Mouse (Mus musculus): ENCODE measurements around the gene Gm49352. TPM values are rescaled to one million over a fixed set of nuclear protein-coding genes. Genes with fewer than 3 reads are reported as not detected.

The Gm49352 gene
- not detected in 2 replicates for polyA plus RNA-seq (2015; fragmentation: Nextera tagmentation; extraction: Ambion mirVana)

GRCm38 (mm10) chr13:61568074-61568473 is at the start of gene Gm49352:
Gene Gm49352, minus strand, starts transcription at chr13:61568174.

GRCm38 (mm10) chr13:61570027-61570426 is 2.1 kb upstream of the Gm49352 start, which contains the start of gene Cts3:
Gene Cts3, minus strand, starts transcription at chr13:61570127.

GRCm38 (mm10) chr13:61541631-61542030 is 26.3 kb downstream of the Gm49352 start, which contains the start of gene Ctsm:
Gene Ctsm, minus strand, starts transcription at chr13:61541839.

Other genes starting within 250 kb of the Gm49352 start
- not detected in 2 replicates for gene Cts7, start 210.0 kb downstream of the Gm49352 start, polyA plus RNA-seq (2015; fragmentation: Nextera tagmentation; extraction: Ambion mirVana)
- not detected in 2 replicates for gene Ctsm, start 26.3 kb downstream of the Gm49352 start, polyA plus RNA-seq (2015; fragmentation: Nextera tagmentation; extraction: Ambion mirVana)
- not detected in 2 replicates for gene Cts3, start 2.0 kb upstream of the Gm49352 start, polyA plus RNA-seq (2015; fragmentation: Nextera tagmentation; extraction: Ambion mirVana)